Mouse (Mus musculus) midbrain, embryonic 13.5 days (tissue): ENCODE results near the gene Tie1. TPM values are rescaled to one million over a fixed set of nuclear protein-coding genes. Genes with fewer than 3 reads are reported as not detected.

Experiments used
- ATAC-seq: fragments of 200-750 bp; cut with Nextera tagmentation; 2 replicates; pipeline ENCODE4 v1.8.0; 2017; ENCODE audit warnings: mild to moderate bottlenecking, moderate TSS enrichment, moderate library complexity
- H3K27ac ChIP-seq: fragments of 300-500 bp; sonication (generic); 2 replicates; pipeline ENCODE4 v1.5.1; 2015; ENCODE audit warnings: inconsistent platforms, mild to moderate bottlenecking, moderate library complexity
- H3K27me3 ChIP-seq: fragments of 300-500 bp; sonication (generic); 2 replicates; pipeline ENCODE4 v1.6.1; 2015; ENCODE audit warnings: mild to moderate bottlenecking, inconsistent platforms
- H3K36me3 ChIP-seq: fragments of 300-500 bp; sonication (generic); 2 replicates; pipeline ENCODE4 v1.6.1; 2015; ENCODE audit warnings: mild to moderate bottlenecking, inconsistent platforms
- H3K4me1 ChIP-seq: fragments of 300-500 bp; sonication (generic); replicated peaks from 2 replicates; pipeline ENCODE4 v1.6.1; 2015; ENCODE audit warnings: inconsistent platforms
- H3K4me2 ChIP-seq: fragments of 300-500 bp; sonication (generic); replicated peaks from 2 replicates; pipeline ENCODE4 v1.6.1; 2015; ENCODE audit warnings: moderate library complexity, mild to moderate bottlenecking, inconsistent platforms
- H3K4me3 ChIP-seq: fragments of 300-500 bp; sonication (generic); replicated peaks from 2 replicates; pipeline ENCODE4 v1.5.1; 2015; ENCODE audit warnings: mild to moderate bottlenecking, inconsistent platforms
- H3K9ac ChIP-seq: fragments of 300-500 bp; sonication (generic); replicated peaks from 2 replicates; pipeline ENCODE4 v1.6.1; 2015; ENCODE audit warnings: mild to moderate bottlenecking, inconsistent platforms
- H3K9me3 ChIP-seq: fragments of 300-500 bp; sonication (generic); 2 replicates; pipeline ENCODE4 v1.6.1; 2016; ENCODE audit warnings: mild to moderate bottlenecking, inconsistent platforms
- WGBS: fragments of 180-500 bp; shearing (Covaris S2); methylation state at CpG from one replicate; pipeline ENCODE4 v1.1.7; 2015; 5-methylcytosine and 5-hydroxymethylcytosine counted together
- polyA plus RNA-seq: library from polyadenylated mRNA; unstranded; fragments of >200 nt; fragmentation: Nextera tagmentation; extraction: Ambion mirVana; gene quantifications from 2 replicates; pipeline ENCODE4 v1.2.1, GENCODE M21; 2015

Tie1 gene
- polyA plus RNA-seq, 1 experiment from 2014 or later, result 14.4 TPM

DNA sequence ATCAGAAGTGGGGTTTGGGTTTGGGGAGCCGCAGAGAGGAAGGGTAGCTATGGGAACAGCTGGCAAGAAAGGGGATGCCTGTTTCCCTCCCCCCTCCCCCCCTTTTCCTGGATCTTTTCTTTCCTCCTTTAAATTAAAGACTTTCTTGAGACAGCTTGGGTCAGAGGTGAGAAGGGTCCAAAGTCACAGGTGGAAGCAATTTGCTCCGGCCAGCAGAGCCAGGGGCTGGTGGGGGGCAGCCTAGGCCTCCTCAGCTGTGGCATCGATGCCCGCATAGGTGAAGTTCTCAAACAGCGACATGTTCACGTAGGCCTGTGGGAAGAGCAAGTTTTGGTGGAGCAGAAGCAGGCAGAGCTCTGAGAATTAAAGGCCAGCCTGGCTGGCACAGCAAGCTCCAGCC lies 18.6 kb downstream of the Tie1 start:
- H3K4me1 ChIP-seq, result no peaks in the 10 kb centered on the region
- H3K36me3 ChIP-seq, result no peaks in the 10 kb centered on the region
- no peaks in the 10 kb centered on the region for H3K9me3 ChIP-seq
- no peak overlapping the region for H3K27ac ChIP-seq
- no peak overlapping the region for H3K4me3 ChIP-seq
- no peak for ATAC-seq
- no peak overlapping the region for H3K9ac ChIP-seq
- no peak overlapping the region for H3K4me2 ChIP-seq
- WGBS, result 90% methylated on average over 6 of the region's 6 CpGs
- no peaks in the 10 kb centered on the region for H3K27me3 ChIP-seq

DNA sequence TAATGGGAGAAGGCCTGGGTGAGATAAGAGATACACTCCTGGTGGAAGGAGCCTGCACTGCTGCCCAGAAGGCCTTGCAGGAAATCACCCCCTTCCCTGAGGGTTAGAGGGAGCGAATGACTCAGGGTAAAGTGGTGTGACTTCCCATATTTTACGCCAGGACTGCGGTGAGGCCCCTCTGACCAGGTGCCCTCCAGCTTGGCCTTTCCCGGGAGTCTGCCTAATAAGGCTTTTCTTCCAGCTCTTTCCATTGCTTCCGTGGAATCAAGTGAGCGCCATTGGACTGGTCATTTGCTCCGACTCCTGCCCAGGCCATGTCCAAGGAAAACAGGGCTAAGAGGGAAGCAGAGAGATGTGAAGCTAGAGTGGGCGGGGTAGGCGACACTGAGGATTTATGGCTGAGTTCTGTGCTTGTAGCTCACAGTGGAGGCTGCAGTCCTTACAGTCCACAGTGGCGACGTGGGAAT lies 24.1 kb downstream of the Tie1 start:
- WGBS, result 66% methylated on average over 11 of the region's 11 CpGs
- Histone ChIP-seq H3K4me1 (no peaks in the 10 kb centered on the region), H3K27me3 (no peaks in the 10 kb centered on the region), H3K4me2 (no peak overlapping the region), H3K36me3 (no peaks in the 10 kb centered on the region), H3K4me3 (no peak overlapping the region), H3K9ac (no peak overlapping the region), H3K27ac (no peak overlapping the region), H3K9me3 (no peaks in the 10 kb centered on the region)
- no peak for ATAC-seq

DNA sequence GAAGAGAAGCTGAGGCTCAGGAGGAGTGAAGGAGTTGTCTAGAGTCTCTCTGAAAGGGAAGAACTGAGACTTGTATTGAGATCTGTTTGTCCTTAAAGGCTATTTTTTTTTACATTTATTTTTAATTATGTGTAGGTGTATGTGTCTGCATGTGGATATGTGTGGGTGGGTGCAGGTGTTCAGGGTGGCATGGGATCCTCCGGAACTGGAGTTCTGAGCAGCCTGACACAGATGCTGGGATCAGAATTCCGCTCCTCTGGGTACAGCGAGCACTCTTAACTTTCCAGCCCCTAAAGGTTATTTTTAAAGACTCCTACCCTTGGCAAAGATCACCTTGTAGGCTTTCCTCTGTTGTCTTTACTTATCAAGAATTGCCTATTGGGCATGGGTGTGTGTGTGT lies 24.9 kb downstream of the Tie1 start:
- Histone ChIP-seq H3K4me3 (no peak overlapping the region), H3K9ac (no peak overlapping the region), H3K4me1 (no peaks in the 10 kb centered on the region), H3K4me2 (no peak overlapping the region), H3K27ac (no peak overlapping the region), H3K27me3 (no peaks in the 10 kb centered on the region), H3K36me3 (no peaks in the 10 kb centered on the region), H3K9me3 (no peaks in the 10 kb centered on the region)
- 95% methylated on average over 3 of the region's 3 CpGs for WGBS
- ATAC-seq, result no peak

DNA sequence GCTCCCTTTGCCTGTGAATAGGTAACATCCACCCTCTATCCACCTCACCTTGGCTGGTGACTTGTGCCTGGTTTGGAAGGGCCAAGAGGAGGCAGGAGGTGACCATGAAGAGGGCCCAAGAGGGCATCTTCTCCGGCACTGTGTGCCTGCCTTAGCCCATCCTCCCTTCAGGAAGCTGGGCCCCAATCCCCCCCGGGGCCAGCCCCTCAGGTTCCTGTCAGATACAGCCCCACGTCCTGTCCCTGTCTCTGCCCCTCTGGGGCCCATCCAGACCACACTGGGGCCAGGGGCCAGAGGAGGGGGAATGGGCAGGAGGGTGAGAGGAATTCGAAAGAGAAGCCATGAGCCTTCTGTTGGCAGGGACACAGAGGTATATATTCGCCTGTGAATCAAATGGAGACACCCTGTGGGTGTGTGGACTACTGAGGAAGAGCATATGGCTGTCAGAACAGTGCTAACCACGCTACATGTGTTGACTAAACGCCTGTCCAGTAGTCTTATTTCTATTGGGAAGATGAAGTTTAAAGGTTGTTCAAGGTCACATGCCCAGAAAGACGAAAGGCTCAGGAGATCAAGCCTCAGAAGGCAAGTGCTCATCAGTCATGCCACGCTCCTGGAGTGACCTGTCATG lies 32.4 kb downstream of the Tie1 start, which contains the start of gene Mpl:
Gene Mpl (minus strand): TSS at position 169 of the 631 bp plus-strand sequence.
- Histone ChIP-seq H3K4me1 (no peaks in the 10 kb centered on the region), H3K9me3 (no peaks in the 10 kb centered on the region), H3K4me3 (no peak within 1 kb of the TSS), H3K9ac (no peak within 1 kb of the TSS), H3K27me3 (no peaks in the 10 kb centered on the region), H3K36me3 (no peaks in the 10 kb centered on the region), H3K4me2 (no peak within 1 kb of the TSS), H3K27ac (no peak within 1 kb of the TSS)
- WGBS, result 68% methylated on average over 9 of the region's 9 CpGs
- no peak for ATAC-seq

DNA sequence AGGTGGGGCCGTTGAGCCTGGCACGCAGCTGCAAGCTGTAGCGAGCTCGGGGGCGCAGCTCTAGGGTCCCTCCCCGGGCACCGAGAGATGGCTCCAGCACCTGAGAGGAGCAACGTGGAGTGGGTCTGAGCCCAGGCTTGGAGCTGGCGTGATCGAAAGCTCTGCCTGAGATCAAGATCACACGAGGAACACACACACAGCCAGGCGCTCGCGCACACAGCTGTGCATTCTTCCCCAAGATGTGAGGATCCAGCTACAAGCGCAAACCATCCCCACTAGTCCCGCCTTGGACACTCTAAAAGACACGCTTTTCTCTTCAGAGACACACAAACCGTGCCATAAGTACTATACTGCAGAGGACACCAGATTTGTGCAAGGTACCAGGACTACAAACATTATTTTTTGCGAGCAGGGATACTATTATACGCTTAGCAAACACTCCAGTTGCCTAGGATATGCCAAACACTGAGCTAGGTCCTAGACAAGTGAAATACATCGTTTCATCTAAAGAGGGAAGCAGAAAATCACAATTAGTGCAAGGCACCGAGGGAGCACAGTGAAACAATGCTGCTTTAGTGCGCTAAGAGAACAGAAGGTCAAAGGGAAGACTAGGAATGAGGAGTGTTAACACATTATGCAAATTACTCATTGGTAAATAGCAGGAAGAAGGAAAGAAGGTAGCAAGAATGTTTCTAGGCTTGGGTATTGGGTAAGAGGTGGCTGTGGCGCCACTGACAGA lies 43.3 kb downstream of the Tie1 start:
- Histone ChIP-seq H3K27me3 (peaks cover 9% of the 10 kb centered on the region), H3K36me3 (no peaks in the 10 kb centered on the region), H3K4me3 (peak overlapping the region; percentile 42), H3K27ac (no peak overlapping the region), H3K9me3 (no peaks in the 10 kb centered on the region), H3K9ac (peak overlapping the region; percentile 63), H3K4me1 (peaks cover 17% of the 10 kb centered on the region), H3K4me2 (peak overlapping the region; percentile 72)
- peak; percentile 62; the same call in 1 of the 2 replicates for ATAC-seq
- WGBS, result 18% methylated on average over 24 of the region's 24 CpGs

DNA sequence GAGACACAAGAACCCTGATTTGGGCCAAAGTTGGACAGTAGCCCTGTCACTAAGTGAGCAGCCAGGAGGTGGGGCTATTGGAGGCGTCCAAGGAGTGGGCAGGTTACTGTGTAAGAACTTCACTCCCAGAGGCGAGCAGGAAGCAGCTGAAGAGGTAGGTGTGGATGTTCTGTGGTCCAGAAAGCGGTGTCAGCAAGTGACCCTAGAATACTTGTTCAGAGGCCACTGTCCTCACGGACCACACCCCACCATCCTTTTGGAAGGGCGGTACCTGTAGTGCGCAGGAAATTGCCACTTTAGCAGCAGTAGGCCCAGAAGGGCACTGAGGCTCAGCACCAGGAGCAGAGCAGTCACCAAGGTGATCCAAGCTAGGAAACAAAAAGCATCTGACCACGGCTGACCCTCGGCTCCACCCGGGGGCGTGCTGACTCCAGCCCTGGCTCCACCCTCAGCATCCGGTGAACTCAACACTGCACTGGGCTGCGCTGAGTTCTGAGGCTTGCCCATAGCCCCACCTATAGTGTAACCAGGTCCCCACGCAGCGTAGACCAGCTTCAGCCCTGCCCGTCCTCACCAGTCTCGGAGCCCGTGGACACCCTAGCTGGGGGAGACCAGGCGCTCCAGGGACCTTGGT lies 44.0 kb downstream of the Tie1 start:
- peak; percentile 86 for ATAC-seq
- peaks cover 8% of the 10 kb centered on the region for H3K27me3 ChIP-seq
- peaks cover 17% of the 10 kb centered on the region for H3K4me1 ChIP-seq
- H3K9me3 ChIP-seq, result no peaks in the 10 kb centered on the region
- no peak overlapping the region for H3K27ac ChIP-seq
- peak overlapping the region; percentile 63 for H3K9ac ChIP-seq
- 19% methylated on average over 18 of the region's 18 CpGs for WGBS
- peak overlapping the region; percentile 42 for H3K4me3 ChIP-seq
- no peaks in the 10 kb centered on the region for H3K36me3 ChIP-seq
- H3K4me2 ChIP-seq, result peak overlapping the region; percentile 72

DNA sequence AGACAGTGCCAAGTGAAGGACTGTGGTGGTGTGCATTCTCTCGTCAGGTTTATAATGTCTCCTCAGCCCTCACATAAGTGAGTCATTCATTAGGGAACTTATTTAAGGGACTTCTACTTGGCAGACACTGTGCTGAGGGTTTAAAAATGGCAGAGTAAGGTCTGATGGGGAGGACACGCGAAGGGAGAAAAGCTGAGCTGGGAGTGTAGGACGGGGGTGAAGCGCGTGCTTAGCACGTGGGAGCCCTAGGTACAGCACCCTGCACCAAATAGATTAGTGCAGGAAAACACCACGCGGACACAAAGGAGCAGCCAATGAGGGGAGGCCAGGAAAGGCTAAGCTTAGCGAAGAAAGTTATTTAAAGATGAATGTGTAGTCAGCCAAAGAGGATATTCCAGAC lies 44.8 kb downstream of the Tie1 start:
- no peak overlapping the region for H3K4me3 ChIP-seq
- no peaks in the 10 kb centered on the region; the same call in 1 of the 2 replicates for H3K27me3 ChIP-seq
- no peak overlapping the region for H3K27ac ChIP-seq
- 83% methylated on average over 10 of the region's 10 CpGs for WGBS
- no peak overlapping the region for H3K4me2 ChIP-seq
- H3K36me3 ChIP-seq, result no peaks in the 10 kb centered on the region
- no peaks in the 10 kb centered on the region for H3K9me3 ChIP-seq
- H3K4me1 ChIP-seq, result peaks cover 17% of the 10 kb centered on the region
- no peak for ATAC-seq
- no peak overlapping the region for H3K9ac ChIP-seq

DNA sequence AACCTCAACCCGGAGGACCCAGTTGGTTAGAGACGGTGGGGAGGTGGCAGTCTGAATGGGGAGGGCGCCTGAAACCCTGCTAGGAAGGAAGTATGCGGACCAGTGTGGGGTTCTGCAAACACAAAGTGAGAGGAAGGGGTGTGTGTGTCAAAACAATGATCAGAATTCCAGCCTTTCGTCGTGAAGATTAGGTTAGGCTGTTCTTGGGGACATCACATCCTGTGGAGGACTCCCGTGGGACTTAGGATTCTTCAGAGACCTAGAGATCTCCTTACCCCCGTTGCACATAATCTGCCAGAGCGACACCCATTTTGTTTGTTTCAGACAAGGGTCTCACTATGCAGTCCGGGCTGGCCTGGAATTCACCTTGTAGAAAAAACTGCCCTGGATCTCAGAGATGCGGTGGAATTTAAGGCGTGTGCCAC lies 52.0 kb downstream of the Tie1 start:
- 8% methylated on average over 12 of the region's 12 CpGs for WGBS
- peak overlapping the region; percentile 75 for H3K9ac ChIP-seq
- no peaks in the 10 kb centered on the region for H3K9me3 ChIP-seq
- H3K27me3 ChIP-seq, result no peaks in the 10 kb centered on the region
- H3K4me3 ChIP-seq, result peak overlapping the region; percentile 59
- ATAC-seq, result peak; percentile 15; the same call in 1 of the 2 replicates
- peak overlapping the region; percentile 87 for H3K27ac ChIP-seq
- H3K4me2 ChIP-seq, result peak overlapping the region; percentile 95
- peaks cover 17% of the 10 kb centered on the region for H3K36me3 ChIP-seq
- peaks cover 36% of the 10 kb centered on the region for H3K4me1 ChIP-seq

DNA sequence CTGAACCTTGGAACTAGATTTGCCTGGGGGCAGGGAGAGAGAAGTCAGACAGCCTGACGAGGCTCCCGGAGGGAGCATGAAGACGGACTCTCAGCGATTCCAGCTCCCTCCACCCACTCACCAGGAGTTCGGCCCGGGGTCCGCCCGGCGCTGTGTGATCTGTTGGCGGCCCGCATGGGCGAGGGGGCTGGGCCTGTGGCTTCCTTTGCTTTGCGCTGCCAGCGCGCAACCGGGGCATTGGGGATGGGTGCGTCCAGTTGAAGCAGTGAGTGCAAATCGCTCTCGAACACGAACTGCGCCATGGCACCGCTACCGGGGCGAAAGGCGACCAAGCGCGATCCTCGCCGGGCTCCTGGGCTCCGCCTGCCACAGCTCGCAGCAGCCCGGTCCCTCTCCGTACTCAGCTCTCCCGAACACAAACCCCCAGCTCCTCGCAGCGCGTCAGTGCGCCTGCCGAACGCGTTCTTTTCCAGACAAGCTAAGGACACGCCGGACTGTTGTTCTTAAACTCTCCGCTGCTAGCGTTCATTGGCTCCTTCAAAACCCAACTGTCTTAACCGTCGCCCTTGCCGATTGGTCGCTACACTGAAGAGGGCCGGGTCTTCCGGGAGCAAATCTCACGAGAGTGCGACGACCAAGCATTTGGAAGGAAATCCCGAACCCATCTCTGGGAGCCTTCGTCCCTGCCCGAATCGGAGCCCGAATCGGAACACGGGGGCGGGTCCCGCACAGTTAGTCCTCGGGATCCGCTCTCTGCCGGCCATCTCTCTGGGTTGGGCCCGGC lies 52.8 kb downstream of the Tie1 start, which contains the start of gene Cdc20:
Gene Cdc20 (minus strand): TSS at position 533 of the 784 bp plus-strand sequence.
- peak within 1 kb of the TSS; percentile 75 for H3K9ac ChIP-seq
- peak within 1 kb of the TSS; percentile 95 for H3K4me2 ChIP-seq
- no peaks in the 10 kb centered on the region for H3K27me3 ChIP-seq
- H3K4me3 ChIP-seq, result peak within 1 kb of the TSS; percentile 59
- peaks cover 25% of the 10 kb centered on the region for H3K36me3 ChIP-seq
- H3K4me1 ChIP-seq, result peaks cover 36% of the 10 kb centered on the region
- H3K9me3 ChIP-seq, result no peaks in the 10 kb centered on the region
- peak within 1 kb of the TSS; percentile 87 for H3K27ac ChIP-seq
- WGBS, result under 1% methylated on average over 67 of the region's 67 CpGs
- ATAC-seq, result peak; percentile 96

DNA sequence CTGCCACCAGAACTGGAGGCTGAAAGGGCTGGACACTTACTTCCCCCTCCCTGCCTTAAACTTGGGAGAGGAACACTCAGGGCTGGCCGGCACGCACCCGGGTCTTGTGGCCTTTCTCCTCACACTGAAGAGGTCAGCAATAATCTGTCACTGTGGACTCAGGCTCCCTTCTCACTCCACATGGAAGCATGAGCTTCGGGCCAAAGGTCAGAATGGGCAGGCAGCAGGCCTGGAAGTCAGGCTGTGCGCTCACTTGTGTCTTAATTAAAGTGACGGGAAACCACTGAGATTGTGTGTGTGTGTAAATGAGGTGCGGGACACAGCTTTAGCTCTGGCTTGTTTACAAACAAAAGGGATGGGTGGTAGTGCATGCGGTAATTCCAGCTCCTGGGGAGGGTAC lies 57.5 kb downstream of the Tie1 start:
- peaks cover 54% of the 10 kb centered on the region for H3K4me1 ChIP-seq
- no peak overlapping the region for H3K4me2 ChIP-seq
- H3K9me3 ChIP-seq, result no peaks in the 10 kb centered on the region
- no peak overlapping the region for H3K27ac ChIP-seq
- ATAC-seq, result no peak
- H3K27me3 ChIP-seq, result no peaks in the 10 kb centered on the region
- no peak overlapping the region for H3K4me3 ChIP-seq
- no peak overlapping the region for H3K9ac ChIP-seq
- 73% methylated on average over 8 of the region's 8 CpGs for WGBS
- H3K36me3 ChIP-seq, result peaks cover 43% of the 10 kb centered on the region

DNA sequence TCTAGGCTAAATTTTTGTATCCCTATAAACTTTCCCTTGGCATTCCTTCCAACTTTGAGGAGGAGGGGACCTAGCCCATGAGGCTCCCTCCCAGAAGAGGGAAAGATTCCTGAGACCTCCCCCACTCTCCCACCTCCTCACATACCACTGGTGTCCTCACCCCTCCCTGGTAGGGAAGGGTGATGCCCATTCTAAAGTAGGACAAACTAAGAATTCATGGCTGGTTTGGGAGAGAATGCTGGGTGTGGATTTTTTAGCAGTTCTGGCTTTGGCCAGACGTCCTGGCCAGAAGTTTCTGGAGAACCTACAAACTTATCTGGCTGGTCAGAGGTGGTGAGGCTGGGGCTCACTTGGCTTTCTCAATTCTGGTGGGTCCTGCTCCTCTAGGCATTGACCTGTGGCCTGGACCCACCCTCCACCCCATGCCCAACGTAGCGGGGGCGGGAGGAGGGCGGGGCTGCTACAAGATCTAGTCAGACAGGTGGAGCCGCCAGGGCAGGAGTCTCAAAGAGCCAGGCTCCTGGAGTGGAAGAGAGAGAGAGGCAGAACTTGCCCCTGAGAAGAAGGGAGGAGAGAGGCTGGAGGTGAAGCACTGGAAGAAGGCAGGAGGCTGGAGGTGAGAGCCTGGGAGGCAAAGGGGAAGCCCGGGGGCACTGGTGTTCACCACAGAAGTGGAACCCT lies 60.5 kb downstream of the Tie1 start:
- no peaks in the 10 kb centered on the region for H3K27me3 ChIP-seq
- H3K36me3 ChIP-seq, result peaks cover 39% of the 10 kb centered on the region
- H3K4me3 ChIP-seq, result no peak overlapping the region
- ATAC-seq, result no peak
- H3K9me3 ChIP-seq, result no peaks in the 10 kb centered on the region
- peaks cover 34% of the 10 kb centered on the region for H3K4me1 ChIP-seq
- H3K9ac ChIP-seq, result peak overlapping the region; percentile 78; the same call in 1 of the 2 replicates
- WGBS, result 61% methylated on average over 7 of the region's 7 CpGs
- peak overlapping the region; percentile 62; the same call in 1 of the 2 replicates for H3K4me2 ChIP-seq
- no peak overlapping the region for H3K27ac ChIP-seq
